Mouse (Mus musculus): ENCODE measurements around the gene Cfl1. TPM values are rescaled to one million over a fixed set of nuclear protein-coding genes. Genes with fewer than 3 reads are reported as not detected.
"Not testable (repeated sequence)": the region's sequence is repeated elsewhere in the genome, so short reads cannot be mapped to it uniquely, and the experiment has no call there.

The Cfl1 gene
- total and polyA plus RNA-seq, 2 experiments from 2014 or later: 1,672 to 3,482 TPM

DNA sequence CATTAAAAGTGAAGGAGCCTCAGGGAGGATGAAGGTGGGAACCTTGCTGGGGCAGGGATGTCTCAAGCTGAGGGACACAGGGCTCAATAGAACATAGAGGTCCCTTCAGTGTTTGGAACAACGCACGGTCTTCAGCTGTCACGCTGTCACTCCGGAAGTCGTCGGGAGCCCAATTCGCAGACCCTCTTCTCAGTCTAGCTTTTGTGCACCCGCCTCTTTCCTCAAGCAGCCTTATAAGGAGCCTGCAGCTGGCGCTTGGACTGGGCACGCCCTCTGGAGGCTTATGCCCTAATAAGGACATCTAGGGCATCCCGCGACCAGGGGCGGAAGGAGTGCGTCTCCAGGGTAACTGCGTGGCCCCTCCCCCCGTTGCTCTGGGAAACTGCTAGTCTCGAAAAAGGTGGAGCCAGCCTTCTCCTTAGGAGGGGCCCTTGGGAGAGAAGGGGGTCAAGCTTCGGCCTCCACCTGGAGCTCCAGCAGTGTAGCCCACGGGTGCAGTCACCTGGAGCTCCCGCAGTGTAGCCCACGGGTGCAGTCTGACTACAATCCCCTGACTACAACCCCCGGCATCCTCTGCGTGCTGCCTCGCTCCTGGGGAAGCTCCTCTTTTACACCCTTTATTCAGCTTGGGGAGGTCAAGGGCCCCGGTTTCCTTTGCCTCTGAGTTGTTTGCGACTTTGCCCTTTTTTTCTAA lies 1.2 kb upstream of the Cfl1 start:
- peak; percentile 97 for DNase-seq (ENCODE audit: low spot score)
- Histone ChIP-seq H3K27ac (ENCODE audit: low read depth, low read length) (peak overlapping the region; percentile 98), H3K4me2 (ENCODE audit: low read depth, low read length, poor library complexity, severe bottlenecking) (peak overlapping the region; percentile 83), H3K27me3 (ENCODE audit: insufficient read depth, low read length) (no peaks in the 10 kb centered on the region), H3K9ac (replicated peaks; ENCODE audit: low read length, poor library complexity, severe bottlenecking) (peak overlapping the region; percentile 53), H3K36me3 (ENCODE audit: insufficient read depth, low read length) (peaks cover 31% of the 10 kb centered on the region), H3K4me3 (ENCODE audit: low read depth, low read length) (peak overlapping the region; percentile 52), H3K9me3 (ENCODE audit: low read length) (no peaks in the 10 kb centered on the region), H3K4me1 (ENCODE audit: insufficient read depth, low read length) (peaks cover 3% of the 10 kb centered on the region; the same call in 1 of the 2 replicates)
- peak; percentile 52; the same call in 1 of the 2 replicates for TF ChIP-seq CTCF (IDR thresholded peaks at IDR 0.05)
- peak; percentile 74 for ATAC-seq (ENCODE audit: low FRiP score)
- WGBS: under 1% methylated on average over 26 of the region's 26 CpGs

DNA sequence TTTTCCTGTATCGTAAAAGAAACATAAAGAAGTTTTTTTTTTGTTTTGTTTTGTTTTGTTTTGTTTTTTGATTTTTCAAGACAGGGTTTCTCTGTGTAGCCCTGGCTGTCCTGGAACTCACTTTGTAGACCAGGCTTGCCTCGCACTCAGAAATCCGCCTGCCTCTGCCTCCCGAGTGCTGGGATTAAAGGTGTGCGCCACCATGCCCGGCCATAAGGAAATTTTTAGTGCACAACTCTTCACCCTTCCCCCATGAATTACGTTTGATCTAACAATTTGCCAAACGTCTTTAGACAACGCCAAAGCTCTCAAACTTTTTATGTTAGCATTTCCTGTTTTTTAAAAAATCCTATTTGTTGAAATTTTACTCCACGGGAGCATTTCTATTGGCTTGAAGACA lies 534 bp upstream of the Cfl1 start:
- not testable (repeated sequence) for DNase-seq (ENCODE audit: low spot score); ATAC-seq (ENCODE audit: low FRiP score); H3K9me3 ChIP-seq (ENCODE audit: low read length); H3K4me1 ChIP-seq (ENCODE audit: insufficient read depth, low read length); H3K27me3 ChIP-seq (ENCODE audit: insufficient read depth, low read length)
- Histone ChIP-seq H3K27ac (ENCODE audit: low read depth, low read length) (peak overlapping the region; percentile 99), H3K9ac (replicated peaks; ENCODE audit: low read length, poor library complexity, severe bottlenecking) (peak overlapping the region; percentile 96; the same call in 1 of the 2 replicates), H3K36me3 (ENCODE audit: insufficient read depth, low read length) (peaks cover 27% of the 10 kb centered on the region), H3K4me2 (ENCODE audit: low read depth, low read length, poor library complexity, severe bottlenecking) (peak overlapping the region; percentile 65), H3K4me3 (ENCODE audit: low read depth, low read length) (peak overlapping the region; percentile 71)
- WGBS: 48% methylated on average over 10 of the region's 10 CpGs

DNA sequence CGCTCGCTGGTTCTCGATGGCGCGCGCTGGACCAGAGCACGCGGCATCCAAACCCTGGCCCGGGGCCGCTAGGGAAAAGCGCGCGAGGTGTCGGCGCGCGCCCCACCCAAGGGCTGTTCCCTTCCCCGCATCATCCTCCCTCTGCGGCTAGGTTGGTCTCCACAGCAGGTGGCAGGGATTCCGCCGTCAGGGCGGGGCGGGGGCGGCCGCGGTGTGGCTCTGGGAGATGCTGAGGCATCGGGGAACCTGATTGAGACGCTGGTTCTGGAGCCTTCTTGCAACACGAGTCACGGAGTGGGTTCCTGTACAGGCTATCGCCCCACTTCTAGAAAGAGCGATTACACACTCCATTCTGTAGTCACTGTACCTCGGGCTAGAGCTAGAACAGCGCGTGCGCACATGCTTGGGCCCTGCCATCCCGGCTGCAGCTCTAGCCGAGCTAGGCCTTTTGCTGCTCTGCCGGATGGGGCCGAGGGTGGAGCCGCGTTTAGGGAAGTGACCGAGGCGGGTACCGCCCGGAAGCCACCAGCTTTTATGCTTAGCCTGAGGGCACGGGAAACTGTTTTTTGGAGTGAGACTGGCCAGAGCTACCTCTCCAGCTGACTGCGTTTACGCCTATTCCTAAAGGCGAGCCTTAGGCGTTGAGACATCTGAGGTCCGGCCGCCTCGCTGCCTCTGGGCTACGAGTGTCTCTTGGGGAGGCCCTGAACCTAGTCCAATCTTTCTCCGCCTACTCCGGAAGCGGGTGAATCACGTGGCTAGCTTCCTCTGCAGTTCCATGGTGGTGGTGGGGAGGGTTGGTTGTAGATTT lies 848 bp downstream of the Cfl1 start:
- Histone ChIP-seq H3K4me3 (ENCODE audit: low read depth, low read length) (peak overlapping the region; percentile 71), H3K4me2 (ENCODE audit: low read depth, low read length, poor library complexity, severe bottlenecking) (peak overlapping the region; percentile 65), H3K9me3 (ENCODE audit: low read length) (no peaks in the 10 kb centered on the region), H3K36me3 (ENCODE audit: insufficient read depth, low read length) (peaks cover 25% of the 10 kb centered on the region), H3K27me3 (ENCODE audit: insufficient read depth, low read length) (no peaks in the 10 kb centered on the region), H3K27ac (ENCODE audit: low read depth, low read length) (peak overlapping the region; percentile 99), H3K4me1 (ENCODE audit: insufficient read depth, low read length) (peaks cover 3% of the 10 kb centered on the region; the same call in 1 of the 2 replicates), H3K9ac (replicated peaks; ENCODE audit: low read length, poor library complexity, severe bottlenecking) (peak overlapping the region; percentile 96)
- WGBS: under 1% methylated on average over 49 of the region's 59 CpGs
- no peak for TF ChIP-seq CTCF (IDR thresholded peaks at IDR 0.05)
- ATAC-seq (ENCODE audit: low FRiP score): 0 out of 2 replicates have a peak, but pooled peaks have one; percentile 24
- peak; percentile 82 for DNase-seq (ENCODE audit: low spot score)

DNA sequence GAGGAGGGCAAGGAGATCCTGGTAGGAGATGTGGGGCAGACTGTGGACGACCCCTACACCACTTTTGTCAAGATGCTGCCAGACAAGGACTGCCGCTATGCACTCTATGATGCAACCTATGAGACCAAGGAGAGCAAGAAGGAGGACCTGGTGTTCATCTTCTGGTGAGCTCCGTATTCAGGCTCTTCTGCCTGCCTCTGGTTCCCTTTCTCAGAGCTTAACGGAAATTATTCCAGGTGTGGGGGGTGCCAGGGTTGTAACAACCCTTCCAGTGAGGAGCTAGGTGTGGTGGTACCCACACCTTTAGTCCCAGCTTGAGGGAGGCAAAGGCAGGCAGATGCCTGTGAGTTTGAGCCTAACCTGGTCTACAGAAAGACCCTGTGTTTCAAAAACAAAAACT lies 2.4 kb downstream of the Cfl1 start:
- no peak overlapping the region for H3K27ac ChIP-seq (ENCODE audit: low read depth, low read length)
- H3K9me3 ChIP-seq (ENCODE audit: low read length): no peaks in the 10 kb centered on the region
- H3K4me3 ChIP-seq (ENCODE audit: low read depth, low read length): no peak overlapping the region
- WGBS: 90% methylated on average over 4 of the region's 4 CpGs
- ATAC-seq (ENCODE audit: low FRiP score) (no peak), DNase-seq (ENCODE audit: low spot score) (no peak)
- no peak for TF ChIP-seq CTCF (IDR thresholded peaks at IDR 0.05)
- peaks cover 40% of the 10 kb centered on the region for H3K36me3 ChIP-seq (ENCODE audit: insufficient read depth, low read length)
- H3K4me1 ChIP-seq (ENCODE audit: insufficient read depth, low read length): no peaks in the 10 kb centered on the region
- H3K9ac ChIP-seq (replicated peaks; ENCODE audit: low read length, poor library complexity, severe bottlenecking): no peak overlapping the region
- no peak overlapping the region for H3K4me2 ChIP-seq (ENCODE audit: low read depth, low read length, poor library complexity, severe bottlenecking)
- H3K27me3 ChIP-seq (ENCODE audit: insufficient read depth, low read length): no peaks in the 10 kb centered on the region

DNA sequence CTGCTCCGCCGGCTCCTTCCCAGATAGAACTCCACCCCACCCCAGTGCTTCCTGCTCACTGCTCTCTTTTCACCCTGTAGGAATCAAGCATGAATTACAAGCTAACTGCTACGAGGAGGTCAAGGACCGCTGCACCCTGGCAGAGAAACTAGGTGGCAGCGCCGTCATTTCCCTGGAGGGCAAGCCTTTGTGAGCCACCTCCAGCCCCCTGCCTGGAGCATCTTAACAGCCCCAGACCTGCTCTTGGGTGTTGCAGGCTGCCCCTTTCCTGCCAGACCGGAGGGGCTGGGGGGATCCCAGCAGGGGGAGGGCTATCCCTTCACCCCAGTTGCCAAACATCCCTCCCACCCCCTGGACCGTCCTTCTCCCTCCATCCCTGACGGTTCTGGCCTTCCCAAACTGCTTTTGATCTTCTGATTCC lies 3.1 kb downstream of the Cfl1 start:
- not testable (repeated sequence) for H3K27ac ChIP-seq (ENCODE audit: low read depth, low read length); H3K4me1 ChIP-seq (ENCODE audit: insufficient read depth, low read length); H3K27me3 ChIP-seq (ENCODE audit: insufficient read depth, low read length); H3K9ac ChIP-seq (replicated peaks; ENCODE audit: low read length, poor library complexity, severe bottlenecking); DNase-seq (ENCODE audit: low spot score); H3K9me3 ChIP-seq (ENCODE audit: low read length); H3K4me2 ChIP-seq (ENCODE audit: low read depth, low read length, poor library complexity, severe bottlenecking); H3K4me3 ChIP-seq (ENCODE audit: low read depth, low read length); ATAC-seq (ENCODE audit: low FRiP score)
- H3K36me3 ChIP-seq (ENCODE audit: insufficient read depth, low read length): peaks cover 46% of the 10 kb centered on the region
- WGBS: 58% methylated on average over 9 of the region's 9 CpGs

DNA sequence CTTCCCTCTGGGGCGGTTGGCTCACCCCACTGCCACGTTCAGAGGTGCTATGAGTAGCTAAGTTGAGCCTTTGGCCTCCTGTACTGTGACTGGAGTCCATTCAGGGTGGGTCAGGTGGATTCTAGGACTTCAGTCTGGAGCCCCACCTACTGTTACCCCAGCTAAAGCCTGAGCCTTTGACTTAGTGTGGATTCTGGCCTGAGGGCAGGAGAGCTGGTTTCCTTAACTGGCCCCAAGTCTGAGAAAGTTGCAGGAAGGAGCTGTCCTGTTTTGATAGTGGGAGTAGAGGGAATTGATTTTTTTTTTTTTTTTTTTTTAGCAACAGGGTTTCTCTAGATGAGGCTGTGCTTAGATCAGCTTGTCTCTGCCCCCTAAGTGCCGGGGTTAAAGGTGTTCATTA lies 4.1 kb downstream of the Cfl1 start:
- Histone ChIP-seq H3K9ac (replicated peaks; ENCODE audit: low read length, poor library complexity, severe bottlenecking) (no peak overlapping the region), H3K9me3 (ENCODE audit: low read length) (no peaks in the 10 kb centered on the region), H3K36me3 (ENCODE audit: insufficient read depth, low read length) (peaks cover 47% of the 10 kb centered on the region), H3K27ac (ENCODE audit: low read depth, low read length) (no peak overlapping the region), H3K4me2 (ENCODE audit: low read depth, low read length, poor library complexity, severe bottlenecking) (no peak overlapping the region), H3K4me1 (ENCODE audit: insufficient read depth, low read length) (no peaks in the 10 kb centered on the region), H3K27me3 (ENCODE audit: insufficient read depth, low read length) (no peaks in the 10 kb centered on the region), H3K4me3 (ENCODE audit: low read depth, low read length) (no peak overlapping the region)
- TF ChIP-seq CTCF (IDR thresholded peaks at IDR 0.05): no peak
- no peak for ATAC-seq (ENCODE audit: low FRiP score)
- DNase-seq (ENCODE audit: low spot score): no peak
- 83% methylated on average over 3 of the region's 3 CpGs for WGBS
